Mouse (Mus musculus): ENCODE data around the gene Poll. TPM values are rescaled to one million over a fixed set of nuclear protein-coding genes. Genes with fewer than 3 reads are reported as not detected.
A peak's percentile ranks its signal among the peaks of the same experiment; 100 is the strongest.

Gene Poll
- polyA plus RNA-seq, 1 experiment from 2014 or later, result 20.1 TPM

GRCm38 (mm10) chr19:45577141-45577750, 16.9 kb upstream of the Poll start:
- H3K9ac ChIP-seq (replicated peaks), result no peak overlapping the region
- WGBS, result 67% methylated on average over 14 of the region's 14 CpGs
- no peak for ATAC-seq (ENCODE audit: insufficient number of reproducible peaks, insufficient read depth, low FRiP score, low TSS enrichment, low read depth)
- H3K4me1 ChIP-seq (replicated peaks), result peaks cover 54% of the 10 kb centered on the region
- H3K9me3 ChIP-seq, result no peaks in the 10 kb centered on the region
- H3K4me2 ChIP-seq, result no peak overlapping the region
- H3K36me3 ChIP-seq, result peaks cover 52% of the 10 kb centered on the region
- no peak overlapping the region for H3K27ac ChIP-seq
- H3K27me3 ChIP-seq, result no peaks in the 10 kb centered on the region
- no peak overlapping the region for H3K4me3 ChIP-seq (replicated peaks)

DNA sequence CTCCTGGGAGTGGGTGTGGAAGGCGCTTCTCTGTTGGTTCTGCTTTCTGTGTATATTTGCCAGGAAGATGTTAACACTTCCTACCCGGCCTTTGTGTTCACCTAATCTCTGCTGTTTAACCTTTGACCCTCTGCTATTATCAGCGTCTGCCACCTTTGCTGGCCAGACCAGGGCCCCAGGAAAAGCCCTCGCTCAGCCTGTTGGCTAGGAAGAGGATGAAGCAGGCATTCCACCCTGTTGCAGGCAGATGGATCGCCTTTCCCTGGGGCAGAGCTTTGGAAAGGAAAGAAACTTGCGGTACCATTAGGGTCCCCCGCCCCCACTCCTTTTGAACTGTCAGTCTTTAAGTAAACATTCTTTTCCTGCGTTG, 15.3 kb upstream of the Poll start:
- Histone ChIP-seq H3K4me2 (no peak overlapping the region), H3K9ac (replicated peaks) (0 out of 2 replicates have a peak overlapping the region, but pooled peaks have one; percentile 9), H3K36me3 (peaks cover 50% of the 10 kb centered on the region), H3K27ac (peak overlapping the region; percentile 37; the same call in 1 of the 2 replicates), H3K4me1 (replicated peaks) (peaks cover 46% of the 10 kb centered on the region), H3K9me3 (no peaks in the 10 kb centered on the region), H3K27me3 (no peaks in the 10 kb centered on the region), H3K4me3 (replicated peaks) (no peak overlapping the region)
- WGBS, result 10% methylated on average over 8 of the region's 8 CpGs
- no peak for ATAC-seq (ENCODE audit: insufficient number of reproducible peaks, insufficient read depth, low FRiP score, low TSS enrichment, low read depth)

DNA sequence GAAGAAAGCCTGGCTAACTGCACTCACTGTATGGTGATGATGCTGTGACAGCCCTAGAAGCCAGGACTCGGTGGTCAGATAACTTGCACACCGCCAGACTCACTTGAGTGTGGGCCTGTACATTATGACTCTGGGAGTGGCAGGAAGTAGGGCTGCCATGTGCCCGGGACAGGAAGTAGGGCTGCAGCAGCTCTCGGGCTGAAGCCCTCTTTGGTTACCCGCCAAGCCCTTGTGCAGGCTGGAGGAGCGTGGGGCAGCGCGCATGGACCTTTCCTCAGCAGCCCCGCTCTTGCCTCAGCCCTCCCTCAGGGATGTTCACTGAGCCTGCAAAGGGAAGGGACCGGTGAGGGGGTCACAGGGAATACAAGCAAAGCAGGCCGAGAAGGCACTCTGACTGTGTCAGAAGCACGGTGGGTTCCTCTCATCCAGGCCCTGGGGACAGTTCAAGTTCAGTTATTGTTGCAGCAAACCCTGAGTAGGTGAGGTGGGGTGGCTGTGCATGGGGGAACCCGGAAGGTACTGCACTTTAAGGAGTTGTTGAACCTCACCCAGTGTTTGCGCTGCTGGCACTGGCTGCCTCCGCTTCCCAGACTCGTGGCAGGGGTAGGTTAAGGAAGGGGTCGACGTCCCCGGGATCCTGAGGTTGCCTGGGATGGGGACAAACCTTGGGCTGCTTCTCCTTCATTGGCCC, 14.8 kb upstream of the Poll start:
- Histone ChIP-seq H3K27ac (peak overlapping the region; percentile 37; the same call in 1 of the 2 replicates), H3K36me3 (peaks cover 46% of the 10 kb centered on the region), H3K4me3 (replicated peaks) (no peak overlapping the region), H3K9me3 (no peaks in the 10 kb centered on the region), H3K4me2 (0 out of 2 replicates have a peak overlapping the region, but pooled peaks have one; percentile 3), H3K27me3 (no peaks in the 10 kb centered on the region), H3K4me1 (replicated peaks) (peaks cover 46% of the 10 kb centered on the region), H3K9ac (replicated peaks) (0 out of 2 replicates have a peak overlapping the region, but pooled peaks have one; percentile 9)
- WGBS, result 44% methylated on average over 19 of the region's 19 CpGs
- ATAC-seq (ENCODE audit: insufficient number of reproducible peaks, insufficient read depth, low FRiP score, low TSS enrichment, low read depth), result no peak

DNA sequence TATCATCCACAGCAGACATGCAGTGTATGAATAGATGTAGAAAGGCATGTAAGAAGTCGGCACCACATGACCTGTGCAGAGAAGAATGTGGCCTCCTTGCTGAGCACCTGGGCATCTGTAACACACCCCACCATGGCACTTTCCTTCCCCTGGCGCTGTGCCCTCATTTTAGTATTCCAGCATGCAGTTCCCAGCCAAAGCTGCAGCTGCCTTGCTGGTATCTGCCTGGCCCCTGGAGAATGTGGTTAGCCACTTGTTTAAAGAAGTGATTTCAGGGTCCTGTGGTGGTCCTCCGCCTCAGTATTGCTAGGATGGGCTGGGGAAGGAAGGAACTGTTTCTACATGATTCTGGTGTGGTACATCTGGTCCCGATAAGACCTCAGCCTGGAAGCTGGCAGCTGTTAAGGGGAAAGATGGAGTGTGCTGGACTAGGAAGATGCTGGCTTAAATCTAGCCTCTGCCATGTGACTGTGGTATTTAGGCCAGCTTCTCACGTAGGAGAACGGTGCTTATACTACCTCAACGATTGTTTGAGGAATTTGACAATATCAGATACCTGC, 14.1 kb upstream of the Poll start:
- H3K4me3 ChIP-seq (replicated peaks), result no peak overlapping the region
- H3K27me3 ChIP-seq, result no peaks in the 10 kb centered on the region
- H3K9ac ChIP-seq (replicated peaks), result no peak overlapping the region
- ATAC-seq (ENCODE audit: insufficient number of reproducible peaks, insufficient read depth, low FRiP score, low TSS enrichment, low read depth), result no peak; the same call in 1 of the 2 replicates
- H3K4me2 ChIP-seq, result no peak overlapping the region
- H3K4me1 ChIP-seq (replicated peaks), result peaks cover 46% of the 10 kb centered on the region
- H3K36me3 ChIP-seq, result peaks cover 42% of the 10 kb centered on the region
- 63% methylated on average over 7 of the region's 7 CpGs for WGBS
- H3K9me3 ChIP-seq, result no peaks in the 10 kb centered on the region
- peak overlapping the region; percentile 37; the same call in 1 of the 2 replicates for H3K27ac ChIP-seq

DNA sequence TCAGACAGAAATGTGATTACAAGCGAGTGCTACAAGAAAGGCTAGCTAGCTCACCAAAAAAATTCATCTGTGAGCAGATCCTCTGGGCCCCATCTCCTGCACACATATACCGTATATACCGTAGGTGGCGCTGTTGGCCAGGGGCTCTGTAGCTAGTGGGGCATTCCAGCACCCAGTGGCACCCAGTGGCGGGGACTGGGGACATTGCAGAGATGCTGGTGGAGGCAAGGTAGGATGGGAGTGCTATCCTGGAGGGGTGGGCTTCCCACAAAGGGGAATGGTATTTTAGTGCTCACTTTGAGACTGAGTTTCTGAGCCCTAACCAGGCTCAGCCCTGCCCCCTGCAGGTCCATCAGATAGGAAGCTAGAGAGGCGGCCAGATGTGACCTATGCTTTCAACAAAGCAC, 13.5 kb upstream of the Poll start:
- H3K27me3 ChIP-seq, result 0 out of 2 replicates have a peak, but pooled peaks cover 4% of the 10 kb centered on the region

DNA sequence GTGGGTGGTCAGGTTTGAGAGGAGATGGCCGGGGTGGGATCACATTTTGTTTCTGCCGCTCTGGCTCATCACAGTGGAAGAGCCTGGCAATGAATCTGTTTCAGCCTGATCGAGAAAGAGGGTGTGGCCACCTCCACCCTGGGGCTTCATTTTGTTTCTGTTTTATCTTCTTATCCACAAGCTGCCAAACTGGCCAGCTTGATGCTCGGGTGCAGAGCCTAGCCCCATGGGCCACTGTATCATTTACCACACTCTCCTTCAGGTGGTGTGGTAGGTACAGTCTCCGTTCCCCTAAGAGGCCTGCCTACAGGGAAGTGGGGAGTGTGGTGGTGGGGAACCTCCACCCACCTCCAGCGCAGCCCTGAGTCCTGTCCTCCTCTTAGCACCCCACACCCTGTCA, 12.7 kb upstream of the Poll start:
- Histone ChIP-seq H3K4me2 (no peak overlapping the region), H3K9ac (replicated peaks) (no peak overlapping the region), H3K9me3 (no peaks in the 10 kb centered on the region), H3K36me3 (peaks cover 28% of the 10 kb centered on the region), H3K27ac (no peak overlapping the region), H3K4me3 (replicated peaks) (no peak overlapping the region), H3K4me1 (replicated peaks) (peaks cover 58% of the 10 kb centered on the region), H3K27me3 (0 out of 2 replicates have a peak, but pooled peaks cover 5% of the 10 kb centered on the region)
- WGBS, result 85% methylated on average over 6 of the region's 6 CpGs
- ATAC-seq (ENCODE audit: insufficient number of reproducible peaks, insufficient read depth, low FRiP score, low TSS enrichment, low read depth), result no peak

More for the DNA sequence above, 13.5 kb upstream of the Poll start:
- no peaks in the 10 kb centered on the region for H3K9me3 ChIP-seq
- 15% methylated on average over 6 of the region's 6 CpGs for WGBS
- H3K4me2 ChIP-seq, result no peak overlapping the region; the same call in 1 of the 2 replicates
- H3K4me1 ChIP-seq (replicated peaks), result peaks cover 49% of the 10 kb centered on the region
- peak; percentile 32; the same call in 1 of the 2 replicates for ATAC-seq (ENCODE audit: insufficient number of reproducible peaks, insufficient read depth, low FRiP score, low TSS enrichment, low read depth)
- peaks cover 36% of the 10 kb centered on the region for H3K36me3 ChIP-seq
- no peak overlapping the region for H3K4me3 ChIP-seq (replicated peaks)
- no peak overlapping the region for H3K9ac ChIP-seq (replicated peaks)
- peak overlapping the region; percentile 13; the same call in 1 of the 2 replicates for H3K27ac ChIP-seq

GRCm38 (mm10) chr19:45567367-45567766, 7.0 kb upstream of the Poll start:
- Histone ChIP-seq H3K4me1 (replicated peaks) (peaks cover 64% of the 10 kb centered on the region), H3K36me3 (peaks cover 6% of the 10 kb centered on the region; the same call in 1 of the 2 replicates), H3K27me3 (peaks cover 5% of the 10 kb centered on the region; the same call in 1 of the 2 replicates), H3K27ac (peak overlapping the region; percentile 57), H3K4me3 (replicated peaks) (no peak overlapping the region), H3K9me3 (no peaks in the 10 kb centered on the region), H3K9ac (replicated peaks) (no peak overlapping the region), H3K4me2 (no peak overlapping the region)
- no peak for ATAC-seq (ENCODE audit: insufficient number of reproducible peaks, insufficient read depth, low FRiP score, low TSS enrichment, low read depth)
- WGBS, result 25% methylated on average over 14 of the region's 14 CpGs

DNA sequence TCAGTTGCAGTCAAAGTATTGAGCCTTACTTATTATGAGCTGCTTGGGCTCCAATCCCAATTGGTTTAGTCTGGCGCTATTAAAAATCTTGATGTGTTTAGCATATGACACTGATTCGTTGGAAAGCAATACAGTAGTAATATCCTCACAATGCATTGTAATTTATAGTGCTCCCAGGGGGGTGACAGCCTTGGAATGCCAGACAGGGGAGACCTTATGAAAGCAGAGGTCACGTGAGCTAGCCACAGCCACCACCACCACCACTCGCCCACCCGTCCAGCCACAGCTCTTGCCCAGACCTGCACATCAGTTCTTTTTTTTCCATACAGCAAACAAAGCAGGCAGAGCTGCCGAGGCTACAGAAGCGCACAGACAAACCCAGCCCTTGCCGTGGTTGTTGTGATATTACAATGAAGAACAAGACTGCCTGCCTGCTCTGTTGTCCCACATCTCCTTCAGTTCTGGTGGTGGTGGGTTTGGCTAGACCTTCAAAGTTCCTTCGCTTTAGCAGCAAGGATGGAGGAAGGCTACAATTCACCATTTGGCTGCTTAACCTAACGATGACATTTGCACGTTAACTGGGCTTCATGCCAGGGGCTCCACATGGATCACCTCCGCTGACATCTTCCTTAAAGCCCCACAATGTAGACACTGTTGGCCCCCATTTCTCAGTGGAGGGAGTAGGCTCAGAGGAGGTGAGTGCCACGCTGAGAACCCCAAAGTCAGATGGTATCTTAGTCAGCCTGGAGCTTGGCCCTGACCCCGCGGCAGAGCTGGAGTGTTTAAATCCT, 5.8 kb upstream of the Poll start:
- Histone ChIP-seq H3K27me3 (peaks cover 5% of the 10 kb centered on the region; the same call in 1 of the 2 replicates), H3K9me3 (no peaks in the 10 kb centered on the region), H3K27ac (peak overlapping the region; percentile 83), H3K9ac (replicated peaks) (0 out of 2 replicates have a peak overlapping the region, but pooled peaks have one; percentile 18), H3K36me3 (no peaks in the 10 kb centered on the region), H3K4me3 (replicated peaks) (no peak overlapping the region), H3K4me2 (peak overlapping the region; percentile 13; the same call in 1 of the 2 replicates), H3K4me1 (replicated peaks) (peaks cover 67% of the 10 kb centered on the region)
- WGBS, result 34% methylated on average over 15 of the region's 15 CpGs
- ATAC-seq (ENCODE audit: insufficient number of reproducible peaks, insufficient read depth, low FRiP score, low TSS enrichment, low read depth), result peak; percentile 52; the same call in 1 of the 2 replicates

DNA sequence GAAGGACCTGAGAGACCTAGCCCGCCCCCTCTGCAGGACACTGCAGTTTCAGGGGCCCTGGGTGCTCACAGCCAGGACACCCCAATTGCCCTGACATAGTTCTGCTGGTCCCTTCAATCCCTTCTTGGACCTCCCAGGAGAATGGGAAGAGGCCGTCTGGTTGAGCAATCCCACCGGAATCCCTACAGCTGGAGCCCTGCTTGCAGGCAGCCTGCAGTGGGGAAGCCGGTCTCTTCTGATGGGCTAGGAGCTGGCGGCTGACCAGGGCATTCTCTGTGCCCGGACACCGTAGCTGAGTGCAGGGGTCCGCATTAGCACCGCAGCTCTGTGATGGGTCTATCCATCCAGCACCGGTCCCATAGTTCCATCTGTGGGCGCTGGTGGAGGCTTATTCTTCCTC, 6.2 kb downstream of the Poll start:
- H3K27me3 ChIP-seq, result 0 out of 2 replicates have a peak, but pooled peaks cover 10% of the 10 kb centered on the region
- H3K36me3 ChIP-seq, result peaks cover 56% of the 10 kb centered on the region
- H3K9me3 ChIP-seq, result no peaks in the 10 kb centered on the region
- H3K4me1 ChIP-seq (replicated peaks), result peaks cover 15% of the 10 kb centered on the region
- no peak for ATAC-seq (ENCODE audit: insufficient number of reproducible peaks, insufficient read depth, low FRiP score, low TSS enrichment, low read depth)
- 95% methylated on average over 11 of the region's 11 CpGs for WGBS
- H3K9ac ChIP-seq (replicated peaks), result no peak overlapping the region
- H3K27ac ChIP-seq, result no peak overlapping the region
- no peak overlapping the region for H3K4me3 ChIP-seq (replicated peaks)
- H3K4me2 ChIP-seq, result no peak overlapping the region

- peak; percentile 60; the same call in 1 of the 2 replicates for ATAC-seq (ENCODE audit: insufficient number of reproducible peaks, insufficient read depth, low FRiP score, low TSS enrichment, low read depth)
- 37% methylated on average over 6 of the region's 6 CpGs for WGBS
Measured at GRCm38 (mm10) chr19:45552187-45552586, 8.1 kb downstream of the Poll start.

More at GRCm38 (mm10) chr19:45552187-45552586, 8.1 kb downstream of the Poll start:
- H3K9me3 ChIP-seq, result no peaks in the 10 kb centered on the region
- H3K9ac ChIP-seq (replicated peaks), result no peak overlapping the region
- peaks cover 15% of the 10 kb centered on the region for H3K4me1 ChIP-seq (replicated peaks)
- H3K36me3 ChIP-seq, result peaks cover 50% of the 10 kb centered on the region
- peak overlapping the region; percentile 56; the same call in 1 of the 2 replicates for H3K27ac ChIP-seq
- peaks cover 21% of the 10 kb centered on the region for H3K27me3 ChIP-seq
- H3K4me3 ChIP-seq (replicated peaks), result no peak overlapping the region
- no peak overlapping the region for H3K4me2 ChIP-seq

Data from limb, embryonic 12.5 days (tissue).